Mouse (Mus musculus) c-Kit-positive CD71-positive TER-119-negative erythroid progenitor cells, embryonic 14.5 days (primary cell): ENCODE measurements at regions not wholly inside any gene's neighbourhood (a gene's known extent, or its start where the extent isn't known, plus 50 kb on each side); places are given as distances from the start of the nearest gene placed in this dataset.

Experiments used
- DNase-seq: peaks from one replicate; pipeline ENCODE4 v3.0.0-alpha.2; 2013; ENCODE audit warnings: low read depth

- DNase-seq: no peak
These were observed 213.6 kb upstream of the Akirin2 start for GRCm38 (mm10) chr4:34336971-34337797.

- no peak for DNase-seq
These were observed 212.9 kb upstream of the Akirin2 start for GRCm38 (mm10) chr4:34337852-34338251.

- DNase-seq: no peak
These were observed 210.7 kb upstream of the Akirin2 start for GRCm38 (mm10) chr4:34340057-34340456.

GRCm38 (mm10) chr4:34371281-34372032 lies 179.3 kb upstream of the Akirin2 start:
- no peak for DNase-seq

GRCm38 (mm10) chr4:34386338-34386967 lies 164.3 kb upstream of the Akirin2 start:
- DNase-seq: no peak

GRCm38 (mm10) chr4:34391499-34391898 lies 159.2 kb upstream of the Akirin2 start:
- peak; percentile 5 for DNase-seq

- DNase-seq: no peak
These were observed 147.7 kb upstream of the Akirin2 start for GRCm38 (mm10) chr4:34403061-34403460.

- DNase-seq: no peak
These were observed 143.6 kb upstream of the Akirin2 start for GRCm38 (mm10) chr4:34407181-34407580.

- DNase-seq: no peak
These were observed 129.8 kb upstream of the Akirin2 start for GRCm38 (mm10) chr4:34420970-34421369.

GRCm38 (mm10) chr4:34424131-34424646 lies 126.5 kb upstream of the Akirin2 start:
- no peak for DNase-seq

- no peak for DNase-seq
These were observed 121.7 kb upstream of the Akirin2 start for GRCm38 (mm10) chr4:34429003-34429402.

- DNase-seq: no peak
These were observed 121.1 kb upstream of the Akirin2 start for GRCm38 (mm10) chr4:34429456-34430235.

GRCm38 (mm10) chr4:34437316-34437715 lies 113.4 kb upstream of the Akirin2 start:
- DNase-seq: no peak

GRCm38 (mm10) chr4:34449582-34449981 lies 101.2 kb upstream of the Akirin2 start:
- no peak for DNase-seq

GRCm38 (mm10) chr4:34462591-34462990 lies 88.1 kb upstream of the Akirin2 start:
- no peak for DNase-seq

GRCm38 (mm10) chr4:34465845-34466244 lies 84.9 kb upstream of the Akirin2 start:
- DNase-seq: no peak

- no peak for DNase-seq
These were observed 84.4 kb upstream of the Akirin2 start for GRCm38 (mm10) chr4:34466309-34466708.

- no peak for DNase-seq
These were observed 82.6 kb upstream of the Akirin2 start for GRCm38 (mm10) chr4:34468096-34468495.

- no peak for DNase-seq
These were observed 74.8 kb upstream of the Akirin2 start for GRCm38 (mm10) chr4:34475792-34476448.

GRCm38 (mm10) chr4:34484273-34484672 lies 66.5 kb upstream of the Akirin2 start:
- no peak for DNase-seq

GRCm38 (mm10) chr4:34485574-34485973 lies 65.2 kb upstream of the Akirin2 start:
- no peak for DNase-seq
